Mouse (Mus musculus) lung, adult 2 months (tissue): ENCODE results near the gene Cavin1.
A peak's percentile ranks its signal among the peaks of the same experiment; 100 is the strongest.

Experiments
- CTCF ChIP-seq: fragments of 200-500 bp; IDR thresholded peaks from 2 replicates; pipeline ENCODE4 v1.5.1; 2011; ENCODE audit warnings: mild to moderate bottlenecking, low read length, control low read depth; ENCODE audit not compliant: insufficient read depth
- POLR2A ChIP-seq: fragments of 200-500 bp; IDR thresholded peaks from 2 replicates; pipeline ENCODE4 v1.6.1; 2011; ENCODE audit warnings: low read depth, mild to moderate bottlenecking, control low read depth, low read length, borderline replicate concordance; ENCODE audit errors: extremely low read depth

GRCm38 (mm10) chr11:100965760-100966159 is 4.9 kb downstream of the Cavin1 start:
- no peak for TF ChIP-seq CTCF
- 0 out of 2 replicates have a peak, but pooled peaks have one; percentile 7 for TF ChIP-seq POLR2A
